Mouse (Mus musculus) kidney, embryonic 15.5 days (tissue): ENCODE measurements around the gene Alox5ap. TPM values are rescaled to one million over a fixed set of nuclear protein-coding genes. Genes with fewer than 3 reads are reported as not detected.

Experiments used
- ATAC-seq: fragments of 200-750 bp; cut with Nextera tagmentation; replicated peaks from 2 replicates; pipeline ENCODE4 v1.8.0; 2017; ENCODE audit warnings: moderate TSS enrichment; ENCODE audit not compliant: low FRiP score
- H3K27ac ChIP-seq: fragments of 300-500 bp; sonication (generic); 2 replicates; pipeline ENCODE4 v1.5.1; 2015; ENCODE audit warnings: mild to moderate bottlenecking, inconsistent platforms
- H3K27me3 ChIP-seq: fragments of 300-500 bp; sonication (generic); 2 replicates; pipeline ENCODE4 v1.6.1; 2015; ENCODE audit warnings: inconsistent platforms
- H3K36me3 ChIP-seq: fragments of 300-500 bp; sonication (generic); 2 replicates; pipeline ENCODE4 v1.6.1; 2015; ENCODE audit warnings: inconsistent platforms
- H3K4me1 ChIP-seq: fragments of 300-500 bp; sonication (generic); 2 replicates; pipeline ENCODE4 v1.6.1; 2015; ENCODE audit warnings: inconsistent platforms
- H3K4me2 ChIP-seq: fragments of 300-500 bp; sonication (generic); 2 replicates; pipeline ENCODE4 v1.6.1; 2015; ENCODE audit warnings: moderate library complexity, mild to moderate bottlenecking, inconsistent platforms
- H3K4me3 ChIP-seq: fragments of 300-500 bp; sonication (generic); replicated peaks from 2 replicates; pipeline ENCODE4 v1.5.1; 2015; ENCODE audit warnings: mild to moderate bottlenecking, inconsistent platforms
- H3K9ac ChIP-seq: fragments of 300-500 bp; sonication (generic); 2 replicates; pipeline ENCODE4 v1.6.1; 2015; ENCODE audit warnings: mild to moderate bottlenecking, inconsistent platforms
- H3K9me3 ChIP-seq: fragments of 300-500 bp; sonication (generic); replicated peaks from 2 replicates; pipeline ENCODE4 v1.6.1; 2016; ENCODE audit warnings: inconsistent platforms
- WGBS: fragments of 180-500 bp; shearing (Covaris S2); methylation state at CpG from one replicate; pipeline ENCODE4 v1.1.7; 2015; ENCODE audit warnings: mixed read lengths; 5-methylcytosine and 5-hydroxymethylcytosine counted together
- microRNA-seq: library from miRNA; unstranded; fragments of <30 nt; microRNA quantifications from one replicate; pipeline ENCODE4, GENCODE M21; 2016
- polyA plus RNA-seq: library from polyadenylated mRNA; unstranded; fragments of >200 nt; fragmentation: Nextera tagmentation; extraction: Ambion mirVana; gene quantifications from 2 replicates; pipeline ENCODE4 v1.2.1, GENCODE M21; 2015

Alox5ap gene
- polyA plus RNA-seq, 1 experiment from 2014 or later, result 13.3 TPM

GRCm38 (mm10) chr5:149335563-149336238 is 71.1 kb downstream of the Alox5ap start:
- WGBS, result 42% methylated on average over 21 of the region's 21 CpGs
- ATAC-seq, result peak; percentile 84
- H3K9ac ChIP-seq, result no peak overlapping the region

GRCm38 (mm10) chr5:149337148-149337547 is 72.6 kb downstream of the Alox5ap start:
- Histone ChIP-seq H3K4me1 (peaks cover 10% of the 10 kb centered on the region), H3K36me3 (no peaks in the 10 kb centered on the region), H3K9me3 (no peaks in the 10 kb centered on the region), H3K4me3 (no peak overlapping the region), H3K4me2 (no peak overlapping the region), H3K27ac (no peak overlapping the region), H3K9ac (no peak overlapping the region), H3K27me3 (no peaks in the 10 kb centered on the region)
- 88% methylated on average over 10 of the region's 10 CpGs for WGBS
- ATAC-seq, result no peak

More at GRCm38 (mm10) chr5:149335563-149336238, 71.1 kb downstream of the Alox5ap start:
- no peaks in the 10 kb centered on the region for H3K36me3 ChIP-seq
- H3K9me3 ChIP-seq, result no peaks in the 10 kb centered on the region
- no peaks in the 10 kb centered on the region for H3K27me3 ChIP-seq
- no peak overlapping the region for H3K4me3 ChIP-seq
- no peak overlapping the region for H3K4me2 ChIP-seq
- no peak overlapping the region for H3K27ac ChIP-seq
- peaks cover 24% of the 10 kb centered on the region for H3K4me1 ChIP-seq

Small RNA genes within 50 kb of the gene (microRNA-seq; reads per million reads assigned to microRNA genes)
- gene Gm24105, result not detected

Other genes with a start within 250 kb of the Alox5ap start
- gene Uspl1, start 80.4 kb upstream of the Alox5ap start, polyA plus RNA-seq, result 40.0 and 44.8 TPM in 2 replicates
- 1,463 and 1,782 TPM in 2 replicates for gene Hmgb1, start 80.3 kb upstream of the Alox5ap start, polyA plus RNA-seq
- gene Medag, start 147.0 kb downstream of the Alox5ap start, polyA plus RNA-seq, result 0.48 and 0.62 TPM in 2 replicates
- 0.26 TPM in 1 of 2 replicates, not detected in the other for gene Tex26, start 174.9 kb downstream of the Alox5ap start, polyA plus RNA-seq